Mouse (Mus musculus) bone marrow macrophage, adult 2 months (primary cell): ENCODE results near the gene Med13l.

ENCODE experiments used
- CTCF ChIP-seq: IDR thresholded peaks from 2 replicates; pipeline ENCODE4 v1.5.1; 2012; ENCODE audit warnings: low read depth, mild to moderate bottlenecking, low read length, moderate library complexity
- POLR2A ChIP-seq: IDR thresholded peaks from 2 replicates; pipeline ENCODE4 v1.6.1; 2012; ENCODE audit warnings: mild to moderate bottlenecking, low read depth, low read length, borderline replicate concordance

DNA sequence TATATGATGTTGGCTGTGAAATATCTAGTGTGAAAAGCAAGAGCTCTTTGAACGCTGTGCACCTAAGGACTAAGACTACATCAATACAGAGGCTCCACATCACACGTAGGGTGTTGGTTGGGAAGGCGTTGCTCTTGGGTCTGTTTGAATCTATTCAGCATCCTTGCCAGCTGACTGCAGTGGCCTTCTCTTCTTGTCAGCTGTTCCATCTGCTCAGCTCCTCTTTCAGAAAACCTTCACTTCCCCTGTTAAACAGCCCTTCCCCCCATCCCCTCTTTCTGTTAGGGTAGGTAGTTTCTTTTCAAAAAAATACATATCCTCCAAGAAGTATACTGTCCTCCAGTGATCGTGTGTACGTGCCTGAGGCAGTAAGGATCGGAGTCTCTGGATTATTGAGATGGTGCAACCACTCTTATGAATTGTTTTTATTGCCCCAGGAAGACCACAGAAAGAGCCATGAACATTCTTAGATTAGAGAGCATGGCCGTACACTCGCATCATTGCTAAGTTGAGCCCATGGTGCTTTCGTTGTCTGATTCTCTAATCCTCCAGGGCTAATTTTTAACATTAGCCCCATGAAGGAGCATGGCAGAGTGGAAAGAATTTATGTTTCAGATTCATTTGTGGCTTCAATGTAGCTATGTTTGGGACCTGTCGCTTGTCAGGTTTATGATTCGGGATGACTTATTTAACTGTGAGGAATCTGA, 28.9 kb downstream of the Med13l start:
- TF ChIP-seq CTCF (no peak), POLR2A (no peak)
